Mouse (Mus musculus) testis, adult 2 months (tissue): Measurements from ENCODE around the gene Sema5a.

Experiments used
- CTCF ChIP-seq: fragments of 200-500 bp; IDR thresholded peaks from 2 replicates; pipeline ENCODE4 v1.5.1; 2012; ENCODE audit warnings: low read depth, mild to moderate bottlenecking, inconsistent platforms, low read length, moderate library complexity; ENCODE audit not compliant: control insufficient read depth, insufficient read depth, insufficient replicate concordance
- POLR2A ChIP-seq: fragments of 200-500 bp; IDR thresholded peaks from 2 replicates; pipeline ENCODE4 v1.6.1; 2012; ENCODE audit warnings: low read depth, mild to moderate bottlenecking, inconsistent platforms, low read length, moderate library complexity; ENCODE audit not compliant: control insufficient read depth

DNA sequence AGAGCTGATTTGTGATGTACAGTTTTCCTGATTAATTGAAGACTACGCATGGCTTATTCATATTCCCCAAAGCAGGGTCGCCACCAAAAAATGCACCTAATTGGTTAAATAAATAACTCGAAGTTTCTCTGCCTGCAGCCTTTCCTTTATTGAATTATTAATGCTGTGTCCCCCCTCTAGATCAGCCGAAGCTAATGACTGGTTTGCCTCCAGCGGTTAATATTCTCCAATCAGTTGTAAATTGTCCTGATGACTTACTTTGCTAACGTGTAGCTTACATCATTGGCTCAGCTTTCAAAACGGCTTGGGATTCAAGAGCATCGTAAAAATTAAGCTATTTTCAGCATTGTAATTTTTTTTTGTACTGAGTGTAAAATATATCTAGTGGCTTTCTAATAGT lies 66.7 kb downstream of the Sema5a start:
- TF ChIP-seq POLR2A (no peak), CTCF (no peak)
